Mouse (Mus musculus) hindbrain, embryonic 10.5 days (tissue): ENCODE data around the gene Klk9. TPM values are rescaled to one million over a fixed set of nuclear protein-coding genes. Genes with fewer than 3 reads are reported as not detected.

ENCODE experiments used
- DNase-seq: peaks from one replicate; pipeline ENCODE4 v3.0.0-alpha.2; 2017; ENCODE audit warnings: low spot score
- H3K27ac ChIP-seq: fragments of 300-500 bp; sonication (generic); 2 replicates; pipeline ENCODE4 v1.5.1; 2016; ENCODE audit warnings: mild to moderate bottlenecking, moderate library complexity
- H3K27me3 ChIP-seq: fragments of 300-500 bp; sonication (generic); 2 replicates; pipeline ENCODE4 v1.6.1; 2016; ENCODE audit warnings: mild to moderate bottlenecking; ENCODE audit not compliant: poor library complexity, insufficient read depth, severe bottlenecking
- H3K36me3 ChIP-seq: fragments of 300-500 bp; sonication (generic); 2 replicates; pipeline ENCODE4 v1.6.1; 2016; ENCODE audit warnings: mild to moderate bottlenecking, moderate library complexity
- H3K4me1 ChIP-seq: fragments of 300-500 bp; sonication (generic); replicated peaks from 2 replicates; pipeline ENCODE4 v1.6.1; 2016; ENCODE audit warnings: mild to moderate bottlenecking
- H3K4me3 ChIP-seq: fragments of 300-500 bp; sonication (generic); 2 replicates; pipeline ENCODE4 v1.5.1; 2016; ENCODE audit warnings: mild to moderate bottlenecking, moderate library complexity
- H3K9me3 ChIP-seq: fragments of 300-500 bp; sonication (generic); 2 replicates; pipeline ENCODE4 v1.6.1; 2016; ENCODE audit warnings: mild to moderate bottlenecking, moderate library complexity
- whole genome bisulfite sequencing: fragments of 180-500 bp; shearing (Covaris S2); methylation state at CpG from one replicate; pipeline ENCODE4 v1.1.7; 2016; 5-methylcytosine and 5-hydroxymethylcytosine counted together
- polyA plus RNA-seq: library from polyadenylated mRNA; unstranded; fragments of >200 nt; fragmentation: Nextera tagmentation; extraction: Ambion mirVana; gene quantifications from 2 replicates; pipeline ENCODE4 v1.2.1, GENCODE M21; 2016

The Klk9 gene
- polyA plus RNA-seq: 0.13 TPM in 1 of 2 replicates, not detected in the other

DNA sequence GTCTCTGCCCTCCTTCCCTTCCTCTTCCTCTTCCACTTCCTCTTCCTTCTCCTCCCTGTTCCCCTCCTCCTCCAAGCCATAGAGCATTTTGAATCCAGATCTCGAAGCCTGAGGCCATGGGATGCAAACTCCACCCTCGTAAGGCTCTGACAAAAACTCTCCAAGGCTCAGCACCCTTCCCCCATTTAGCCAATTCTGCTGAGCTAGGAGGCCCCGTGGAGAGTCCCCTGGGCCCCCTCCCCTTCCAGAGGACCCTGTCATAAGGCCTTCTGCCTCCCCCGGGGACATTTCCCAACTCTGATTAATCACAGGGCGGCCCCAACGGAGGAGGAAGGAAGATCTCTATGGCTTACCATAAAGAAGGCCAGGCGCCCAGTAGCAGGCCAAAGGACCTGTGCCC is at the start of gene Klk9:
Gene Klk9, plus strand, starts transcription at position 301 of the 400 bp plus-strand sequence.
- 82% methylated on average over 7 of the region's 7 CpGs for WGBS
- H3K4me1 ChIP-seq: peaks cover 12% of the 10 kb centered on the region
- H3K36me3 ChIP-seq: no peaks in the 10 kb centered on the region
- no peak within 1 kb of the TSS for H3K27ac ChIP-seq
- peaks cover 19% of the 10 kb centered on the region for H3K27me3 ChIP-seq
- DNase-seq: no peak
- no peaks in the 10 kb centered on the region for H3K9me3 ChIP-seq
- H3K4me3 ChIP-seq: no peak within 1 kb of the TSS

DNA sequence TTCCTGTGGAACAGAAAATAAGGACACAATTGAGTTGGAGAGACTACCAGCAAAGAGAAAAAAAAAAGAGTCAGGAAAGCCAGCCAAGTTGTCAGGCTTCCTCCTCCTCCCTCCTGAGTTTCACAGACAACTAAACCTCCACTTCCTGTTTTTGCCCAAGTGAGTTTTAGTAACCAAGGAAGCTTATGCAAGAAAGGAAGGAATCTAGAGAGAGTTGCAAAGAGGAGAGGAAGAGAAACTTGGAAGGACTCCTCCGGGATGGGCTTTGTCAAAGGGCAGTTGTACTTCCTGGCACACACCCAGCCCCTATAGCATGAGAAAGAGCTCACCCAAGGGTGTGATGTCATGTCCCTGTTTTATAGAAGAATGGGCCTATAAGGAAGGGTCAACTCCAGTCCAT is 43.9 kb upstream of the Klk9 start:
- Histone ChIP-seq H3K27ac (no peak overlapping the region), H3K36me3 (no peaks in the 10 kb centered on the region), H3K4me3 (no peak overlapping the region), H3K4me1 (no peaks in the 10 kb centered on the region), H3K27me3 (no peaks in the 10 kb centered on the region), H3K9me3 (no peaks in the 10 kb centered on the region)
- 58% methylated on average over 1 of the region's 1 CpGs for WGBS
- DNase-seq: no peak

DNA sequence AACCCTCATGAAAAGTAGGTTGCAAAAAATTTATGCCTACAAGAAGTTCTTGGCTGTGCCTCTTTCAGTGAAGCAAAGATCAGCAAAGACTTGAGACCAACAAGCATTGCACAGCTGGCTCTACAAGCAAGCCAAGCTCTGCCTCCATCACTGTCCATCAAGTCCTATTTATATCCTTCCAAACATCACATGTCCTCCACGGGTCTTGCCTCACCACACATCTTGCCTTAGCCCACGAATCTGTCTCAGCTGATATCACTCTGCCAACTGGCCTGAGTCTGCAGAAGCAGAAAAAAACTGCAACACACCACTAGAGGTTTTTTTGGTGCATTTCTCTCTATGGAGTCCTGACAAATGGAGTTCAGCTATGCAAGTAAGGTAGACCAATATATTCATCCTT is 38.9 kb upstream of the Klk9 start:
- Histone ChIP-seq H3K36me3 (no peaks in the 10 kb centered on the region), H3K27me3 (no peaks in the 10 kb centered on the region), H3K4me3 (no peak overlapping the region), H3K27ac (no peak overlapping the region), H3K9me3 (no peaks in the 10 kb centered on the region), H3K4me1 (no peaks in the 10 kb centered on the region)
- DNase-seq: no peak
- 78% methylated on average over 2 of the region's 2 CpGs for whole genome bisulfite sequencing

DNA sequence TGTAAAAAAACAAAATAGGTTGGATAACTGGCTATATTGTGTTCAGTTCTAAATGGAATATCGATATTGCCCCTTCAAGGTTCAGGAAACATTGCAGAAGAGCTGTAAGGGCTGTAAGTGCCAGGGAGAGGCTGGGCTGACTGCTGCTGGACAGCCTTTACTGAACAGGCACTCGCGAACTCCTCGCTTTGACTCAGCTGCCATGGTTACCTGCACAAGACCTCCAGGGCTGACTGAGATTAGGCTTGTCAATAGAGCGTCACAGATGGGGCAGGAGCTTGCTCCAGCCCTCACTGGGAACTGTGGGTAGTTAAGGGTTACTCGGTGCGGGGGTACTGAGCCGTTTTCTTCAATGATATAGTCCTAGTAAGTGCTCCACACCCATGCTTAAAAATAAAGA is 25.2 kb upstream of the Klk9 start:
- H3K4me3 ChIP-seq: no peak overlapping the region
- H3K27me3 ChIP-seq: no peaks in the 10 kb centered on the region
- H3K4me1 ChIP-seq: no peaks in the 10 kb centered on the region
- 54% methylated on average over 8 of the region's 8 CpGs for WGBS
- no peaks in the 10 kb centered on the region for H3K9me3 ChIP-seq
- no peak for DNase-seq
- no peaks in the 10 kb centered on the region for H3K36me3 ChIP-seq
- no peak overlapping the region for H3K27ac ChIP-seq

DNA sequence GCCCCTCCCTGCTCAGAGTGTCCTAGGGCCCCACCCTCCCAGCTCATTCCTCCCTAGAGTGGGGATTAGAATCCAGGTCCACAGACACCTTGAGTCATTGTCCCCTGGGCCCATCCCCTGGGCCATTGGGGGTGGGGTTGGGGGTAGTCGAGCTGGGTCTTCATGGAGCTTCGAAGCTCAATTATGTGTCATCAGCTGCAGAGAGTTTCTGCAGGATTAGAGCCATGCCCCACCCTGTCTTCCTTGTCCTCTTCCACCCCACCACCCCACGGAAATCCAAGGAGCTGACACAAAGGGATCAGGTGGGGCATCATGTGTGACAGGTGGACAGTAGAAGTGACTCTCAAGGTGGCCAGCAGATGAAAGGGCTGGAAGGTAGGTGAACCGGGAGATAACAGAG is 23.1 kb upstream of the Klk9 start, which contains the start of gene Klk12:
Gene Klk12, plus strand, starts transcription at position 301 of the 400 bp plus-strand sequence.
- no peaks in the 10 kb centered on the region for H3K36me3 ChIP-seq
- H3K27me3 ChIP-seq: no peaks in the 10 kb centered on the region
- no peaks in the 10 kb centered on the region for H3K4me1 ChIP-seq
- 82% methylated on average over 4 of the region's 4 CpGs for WGBS
- no peak within 1 kb of the TSS for H3K4me3 ChIP-seq
- H3K27ac ChIP-seq: no peak within 1 kb of the TSS
- no peaks in the 10 kb centered on the region for H3K9me3 ChIP-seq
- no peak for DNase-seq

DNA sequence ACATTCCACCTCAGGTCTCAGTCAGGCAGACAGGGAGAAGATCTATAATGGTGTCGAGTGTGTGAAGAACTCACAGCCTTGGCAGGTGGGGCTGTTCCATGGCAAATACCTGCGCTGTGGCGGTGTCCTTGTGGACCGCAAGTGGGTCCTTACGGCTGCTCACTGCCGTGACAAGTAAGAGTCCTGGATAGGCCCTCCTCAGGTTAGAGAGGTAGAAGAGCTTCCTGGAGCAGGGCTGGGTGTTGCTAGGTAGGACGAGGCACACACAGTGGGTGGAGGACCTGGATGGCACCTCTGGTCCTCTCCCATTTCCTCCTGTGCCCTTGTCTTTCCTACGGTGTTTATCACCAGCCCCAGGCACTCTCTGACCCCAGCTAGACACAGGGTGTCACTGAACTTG is 22.1 kb upstream of the Klk9 start:
- peaks cover 6% of the 10 kb centered on the region; the same call in 1 of the 2 replicates for H3K4me1 ChIP-seq
- H3K9me3 ChIP-seq: no peaks in the 10 kb centered on the region
- no peak overlapping the region for H3K27ac ChIP-seq
- H3K4me3 ChIP-seq: no peak overlapping the region
- DNase-seq: no peak
- 94% methylated on average over 8 of the region's 8 CpGs for WGBS
- no peaks in the 10 kb centered on the region for H3K27me3 ChIP-seq
- no peaks in the 10 kb centered on the region for H3K36me3 ChIP-seq

DNA sequence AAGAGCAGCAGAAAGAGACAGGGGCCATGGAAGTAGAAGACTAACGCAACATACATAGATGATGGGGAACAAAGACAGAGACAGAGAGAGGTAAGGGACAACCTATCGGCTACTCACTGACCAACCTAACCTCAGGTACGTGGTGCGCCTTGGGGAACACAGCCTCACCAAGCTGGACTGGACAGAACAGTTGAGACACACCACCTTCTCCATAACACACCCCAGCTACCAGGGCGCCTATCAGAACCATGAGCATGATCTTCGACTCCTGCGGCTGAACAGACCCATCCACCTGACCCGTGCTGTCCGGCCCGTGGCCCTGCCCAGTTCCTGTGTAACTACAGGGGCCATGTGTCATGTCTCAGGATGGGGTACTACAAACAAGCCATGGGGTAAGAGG is 21.0 kb upstream of the Klk9 start:
- no peaks in the 10 kb centered on the region for H3K36me3 ChIP-seq
- H3K27me3 ChIP-seq: no peaks in the 10 kb centered on the region
- H3K27ac ChIP-seq: no peak overlapping the region
- DNase-seq: no peak
- H3K4me3 ChIP-seq: no peak overlapping the region
- 93% methylated on average over 10 of the region's 10 CpGs for WGBS
- peaks cover 16% of the 10 kb centered on the region for H3K4me1 ChIP-seq
- no peaks in the 10 kb centered on the region for H3K9me3 ChIP-seq

DNA sequence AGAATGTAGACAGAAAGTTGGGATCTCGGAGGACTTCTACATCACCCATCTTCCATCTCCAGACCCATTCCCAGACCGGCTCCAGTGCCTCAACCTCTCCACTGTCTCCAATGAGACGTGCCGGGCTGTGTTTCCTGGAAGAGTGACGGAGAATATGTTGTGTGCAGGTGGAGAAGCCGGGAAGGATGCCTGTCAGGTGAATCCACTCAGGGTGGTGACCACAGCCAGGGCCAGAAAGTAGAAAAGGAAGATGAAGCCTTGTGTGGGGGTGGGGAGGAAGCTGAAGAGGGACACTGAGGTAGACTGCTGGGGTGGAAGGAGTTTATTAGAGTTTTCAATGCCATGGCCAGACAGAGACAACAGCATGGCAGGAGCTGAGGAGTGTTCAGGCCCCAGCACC is 19.8 kb upstream of the Klk9 start:
- Histone ChIP-seq H3K9me3 (no peaks in the 10 kb centered on the region), H3K4me3 (no peak overlapping the region), H3K27me3 (0 out of 2 replicates have a peak, but pooled peaks cover 2% of the 10 kb centered on the region), H3K4me1 (peaks cover 18% of the 10 kb centered on the region), H3K36me3 (no peaks in the 10 kb centered on the region), H3K27ac (no peak overlapping the region)
- DNase-seq: no peak
- WGBS: 92% methylated on average over 6 of the region's 6 CpGs

DNA sequence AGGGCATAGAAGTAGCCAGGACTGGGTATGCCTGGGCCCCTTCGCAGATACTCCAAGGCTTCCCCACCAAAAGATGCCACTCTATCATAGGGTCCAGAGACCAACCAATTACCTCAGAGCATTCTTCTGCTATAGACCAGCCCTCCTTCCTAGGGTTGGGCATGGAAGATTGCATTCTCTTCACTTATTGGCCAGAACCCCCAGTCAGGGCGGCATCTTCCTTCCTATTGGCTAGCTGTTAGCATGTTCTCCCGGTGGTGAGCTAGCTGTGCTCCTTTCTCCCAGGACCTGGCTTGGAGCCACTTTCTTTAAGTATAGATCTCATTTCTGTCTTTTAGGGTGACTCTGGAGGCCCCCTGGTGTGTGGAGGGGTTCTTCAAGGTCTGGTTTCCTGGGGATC is 18.8 kb upstream of the Klk9 start:
- Histone ChIP-seq H3K36me3 (no peaks in the 10 kb centered on the region), H3K4me3 (no peak overlapping the region), H3K27me3 (0 out of 2 replicates have a peak, but pooled peaks cover 2% of the 10 kb centered on the region), H3K4me1 (peaks cover 18% of the 10 kb centered on the region), H3K27ac (no peak overlapping the region), H3K9me3 (no peaks in the 10 kb centered on the region)
- no peak for DNase-seq
- WGBS: 72% methylated on average over 3 of the region's 3 CpGs

DNA sequence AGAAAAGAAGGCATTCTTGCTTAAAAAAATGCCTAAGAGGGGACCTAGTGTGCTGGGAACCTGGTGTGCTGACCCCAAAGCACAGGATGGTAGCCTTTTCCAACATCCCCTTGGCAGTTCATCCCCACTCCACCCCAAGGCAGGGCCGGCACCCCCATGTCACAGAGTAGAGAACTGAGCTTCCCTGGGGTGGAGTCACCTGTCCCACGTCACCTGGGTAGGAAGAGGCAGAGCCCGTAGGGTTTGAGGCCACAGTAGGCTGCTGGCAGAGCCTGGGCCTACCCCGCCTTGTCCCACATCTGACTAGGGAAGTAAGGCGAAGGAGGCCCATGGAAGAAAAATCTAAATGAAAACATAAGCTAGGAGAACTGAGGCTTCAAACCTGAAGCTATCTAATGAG is 17.3 kb upstream of the Klk9 start, which contains the start of gene Klk11:
Gene Klk11, plus strand, starts transcription at position 241 of the 400 bp plus-strand sequence.
- 92% methylated on average over 5 of the region's 5 CpGs for WGBS
- Histone ChIP-seq H3K4me1 (peaks cover 18% of the 10 kb centered on the region), H3K27me3 (0 out of 2 replicates have a peak, but pooled peaks cover 2% of the 10 kb centered on the region), H3K4me3 (no peak within 1 kb of the TSS), H3K36me3 (no peaks in the 10 kb centered on the region), H3K9me3 (no peaks in the 10 kb centered on the region), H3K27ac (peak within 1 kb of the TSS; percentile 82)
- DNase-seq: no peak

DNA sequence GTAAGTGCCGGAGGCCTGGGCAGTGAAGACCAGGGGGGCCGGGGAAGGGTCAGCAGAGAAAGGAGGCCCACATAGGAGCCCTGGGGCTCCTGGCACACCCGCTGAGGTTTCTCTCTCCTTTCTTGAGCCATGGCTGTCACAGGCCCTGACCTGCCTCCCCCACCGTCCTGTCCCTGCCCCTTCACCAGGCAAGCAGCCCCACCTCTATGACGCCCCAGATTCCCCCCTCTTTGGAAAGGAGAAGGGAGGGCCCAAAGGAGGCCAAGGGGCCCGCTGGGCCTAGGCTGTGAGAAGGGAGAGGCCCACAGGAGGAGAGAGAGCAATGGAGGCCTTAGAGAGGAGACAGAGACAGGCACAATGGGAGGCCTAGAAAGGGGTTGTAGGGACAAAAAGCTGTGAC is 16.9 kb upstream of the Klk9 start:
- H3K4me1 ChIP-seq: peaks cover 18% of the 10 kb centered on the region
- DNase-seq: no peak
- no peak overlapping the region for H3K4me3 ChIP-seq
- no peaks in the 10 kb centered on the region for H3K9me3 ChIP-seq
- H3K27me3 ChIP-seq: 0 out of 2 replicates have a peak, but pooled peaks cover 2% of the 10 kb centered on the region
- peak overlapping the region; percentile 82 for H3K27ac ChIP-seq
- H3K36me3 ChIP-seq: no peaks in the 10 kb centered on the region
- 35% methylated on average over 6 of the region's 6 CpGs for WGBS

DNA sequence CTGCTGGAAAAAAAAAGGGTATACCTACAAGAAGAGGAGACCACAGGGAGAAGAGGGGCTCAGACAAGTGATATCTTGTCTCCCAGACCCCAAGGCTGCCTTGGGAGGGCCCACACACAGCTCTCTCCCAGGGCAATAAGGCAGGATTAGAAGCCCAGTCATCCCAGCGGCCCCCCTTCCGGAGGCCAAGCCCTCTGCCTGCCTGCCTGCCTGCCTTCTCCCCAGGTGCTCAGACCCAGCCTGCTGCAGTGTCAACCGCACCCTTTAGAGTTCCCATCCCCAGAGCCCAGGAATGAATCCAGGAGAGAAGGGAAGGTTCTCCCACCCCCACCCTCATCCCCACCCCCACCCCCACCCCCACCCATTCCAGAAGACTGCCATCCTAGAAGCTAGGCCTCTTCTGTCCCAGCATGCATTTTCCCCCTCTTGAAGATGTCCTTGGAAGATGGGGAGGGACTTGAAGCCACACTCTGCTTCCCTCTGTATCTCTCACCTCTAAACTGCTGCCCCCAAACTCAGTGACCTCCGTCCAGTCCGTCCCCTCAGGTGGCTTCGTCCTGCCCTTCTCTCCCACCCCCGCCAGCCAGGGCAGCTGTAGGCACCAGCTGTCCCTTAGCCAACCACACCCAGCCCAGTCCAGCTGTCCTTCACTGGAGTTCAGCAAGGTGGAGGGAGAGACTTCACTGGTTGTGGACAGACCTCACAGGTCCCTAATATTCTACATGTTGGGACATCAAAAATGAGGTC is 16.2 kb upstream of the Klk9 start:
- Histone ChIP-seq H3K9me3 (no peaks in the 10 kb centered on the region), H3K27ac (peak overlapping the region; percentile 82), H3K4me1 (peaks cover 18% of the 10 kb centered on the region), H3K27me3 (peaks cover 2% of the 10 kb centered on the region; the same call in 1 of the 2 replicates), H3K4me3 (no peak overlapping the region), H3K36me3 (no peaks in the 10 kb centered on the region)
- no peak for DNase-seq
- 46% methylated on average over 7 of the region's 7 CpGs for WGBS

DNA sequence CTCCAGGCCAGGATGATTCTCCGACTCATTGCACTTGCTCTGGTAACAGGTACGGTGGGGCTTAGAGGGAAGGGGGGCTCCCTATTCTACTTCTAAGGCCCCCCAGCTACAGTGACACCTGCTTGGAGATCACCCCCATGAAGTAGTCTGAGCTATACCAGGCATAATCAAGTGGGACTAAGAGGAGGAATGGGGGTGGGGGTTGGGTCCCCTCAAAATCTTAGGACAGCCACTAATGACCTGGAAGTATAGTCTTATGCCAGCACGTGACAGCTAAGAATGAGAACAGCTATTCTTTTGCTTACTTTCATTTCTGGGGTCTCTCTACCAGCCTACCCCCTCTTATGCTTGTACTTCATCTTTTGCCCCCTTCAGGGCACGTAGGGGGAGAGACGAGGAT is 15.2 kb upstream of the Klk9 start:
- Histone ChIP-seq H3K27ac (no peak overlapping the region), H3K27me3 (peaks cover 2% of the 10 kb centered on the region; the same call in 1 of the 2 replicates), H3K4me1 (peaks cover 18% of the 10 kb centered on the region), H3K36me3 (no peaks in the 10 kb centered on the region), H3K9me3 (no peaks in the 10 kb centered on the region), H3K4me3 (no peak overlapping the region)
- DNase-seq: no peak
- WGBS: 85% methylated on average over 5 of the region's 5 CpGs
